Mouse (Mus musculus): ENCODE measurements around the gene Gm19668. TPM values are rescaled to one million over a fixed set of nuclear protein-coding genes. Genes with fewer than 3 reads are reported as not detected.
"Not testable (repeated sequence)": the region's sequence is repeated elsewhere in the genome, so short reads cannot be mapped to it uniquely, and the experiment has no call there.

The Gm19668 gene
- polyA plus RNA-seq, 1 experiment from 2014 or later = not detected

DNA sequence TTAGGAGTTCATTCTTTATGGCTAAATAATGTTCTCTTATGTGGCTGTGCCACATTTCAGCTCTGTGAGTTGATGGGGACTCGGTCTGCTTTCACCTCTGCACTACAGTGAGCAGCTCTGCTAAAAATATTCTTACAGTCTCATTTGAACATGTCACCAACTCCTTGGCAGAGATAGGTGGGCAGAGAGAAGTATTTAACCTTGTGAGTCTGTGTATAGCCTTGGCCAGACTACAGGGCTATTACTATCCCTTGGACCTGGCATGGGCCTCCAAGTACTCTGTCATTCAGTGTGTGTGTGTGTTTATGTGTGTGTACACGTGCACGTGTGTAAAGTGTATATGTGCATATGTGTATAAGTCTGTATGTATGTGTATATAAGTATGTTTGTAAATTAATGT lies 15.5 kb downstream of the Gm19668 start:
- not testable (repeated sequence) for H3K4me3 ChIP-seq (ENCODE audit: low read length); H3K27me3 ChIP-seq (replicated peaks; ENCODE audit: control insufficient read depth, insufficient read depth, low read length); H3K9me3 ChIP-seq (ENCODE audit: control insufficient read depth, low read length); H3K4me1 ChIP-seq (ENCODE audit: control insufficient read depth, insufficient read depth, low read length); H3K27ac ChIP-seq (ENCODE audit: low read length); H3K9ac ChIP-seq (ENCODE audit: low read depth, low read length); H3K4me2 ChIP-seq (ENCODE audit: low read depth, low read length); ATAC-seq; H3K36me3 ChIP-seq (ENCODE audit: control insufficient read depth, insufficient read depth, low read length)
- 94% methylated on average over 1 of the region's 3 CpGs for WGBS

- whole genome bisulfite sequencing = 88% methylated on average over 1 of the region's 1 CpGs
- ATAC-seq = not testable (repeated sequence)
Measured at GRCm38 (mm10) chr10:77782442-77782841, 16.5 kb downstream of the Gm19668 start, which contains the start of gene Gm3250. Gene Gm3250 (minus strand): TSS chr10:77782542.

DNA sequence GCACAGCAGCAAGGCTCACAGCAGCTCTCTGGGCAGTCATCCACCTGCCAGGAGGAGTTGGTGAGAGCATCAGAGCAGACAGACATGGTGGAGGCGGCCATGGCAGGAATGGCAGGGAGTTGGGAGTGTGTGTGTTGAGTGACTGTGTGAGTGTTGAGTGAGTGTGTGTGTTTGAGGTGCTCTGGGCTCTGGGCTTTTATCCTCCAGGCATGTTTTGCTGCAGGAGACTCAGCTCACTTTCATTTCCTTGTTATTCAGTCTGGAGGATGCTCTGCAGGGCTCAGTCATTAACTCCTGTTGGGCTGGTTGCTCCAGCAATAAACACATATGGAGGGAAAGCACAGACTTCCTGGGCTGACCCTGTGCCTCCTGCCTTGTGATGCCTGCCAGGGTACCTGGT lies 22.1 kb downstream of the Gm19668 start, which contains the start of gene Gm7138:
Gm7138 (minus strand) TSS at position 101 of the 400 bp plus-strand sequence.
- H3K4me3 ChIP-seq (ENCODE audit: low read length); H3K4me1 ChIP-seq (ENCODE audit: control insufficient read depth, insufficient read depth, low read length): not testable (repeated sequence)
- WGBS = 50% methylated on average over 1 of the region's 1 CpGs

More at GRCm38 (mm10) chr10:77782442-77782841, 16.5 kb downstream of the Gm19668 start, which contains the start of gene Gm3250:
- not testable (repeated sequence) for H3K27ac ChIP-seq (ENCODE audit: low read length); H3K27me3 ChIP-seq (replicated peaks; ENCODE audit: control insufficient read depth, insufficient read depth, low read length); H3K9ac ChIP-seq (ENCODE audit: low read depth, low read length); H3K4me2 ChIP-seq (ENCODE audit: low read depth, low read length); H3K4me3 ChIP-seq (ENCODE audit: low read length); H3K36me3 ChIP-seq (ENCODE audit: control insufficient read depth, insufficient read depth, low read length); H3K4me1 ChIP-seq (ENCODE audit: control insufficient read depth, insufficient read depth, low read length); H3K9me3 ChIP-seq (ENCODE audit: control insufficient read depth, low read length)

GRCm38 (mm10) chr10:77772142-77772541 lies 26.8 kb downstream of the Gm19668 start:
- not testable (repeated sequence) for H3K27ac ChIP-seq (ENCODE audit: low read length); H3K9me3 ChIP-seq (ENCODE audit: control insufficient read depth, low read length); H3K4me2 ChIP-seq (ENCODE audit: low read depth, low read length); H3K9ac ChIP-seq (ENCODE audit: low read depth, low read length); H3K4me3 ChIP-seq (ENCODE audit: low read length); H3K4me1 ChIP-seq (ENCODE audit: control insufficient read depth, insufficient read depth, low read length); H3K36me3 ChIP-seq (ENCODE audit: control insufficient read depth, insufficient read depth, low read length); H3K27me3 ChIP-seq (replicated peaks; ENCODE audit: control insufficient read depth, insufficient read depth, low read length); ATAC-seq
- WGBS = 80% methylated on average over 1 of the region's 3 CpGs

More for the DNA sequence above, 22.1 kb downstream of the Gm19668 start, which contains the start of gene Gm7138:
- H3K36me3 ChIP-seq (ENCODE audit: control insufficient read depth, insufficient read depth, low read length); H3K27ac ChIP-seq (ENCODE audit: low read length); ATAC-seq; H3K27me3 ChIP-seq (replicated peaks; ENCODE audit: control insufficient read depth, insufficient read depth, low read length); H3K9ac ChIP-seq (ENCODE audit: low read depth, low read length); H3K9me3 ChIP-seq (ENCODE audit: control insufficient read depth, low read length); H3K4me2 ChIP-seq (ENCODE audit: low read depth, low read length): not testable (repeated sequence)

GRCm38 (mm10) chr10:77771225-77771624 lies 27.7 kb downstream of the Gm19668 start, which contains the start of gene Gm3238:
Gene Gm3238 (minus strand): TSS chr10:77771325.
- H3K9me3 ChIP-seq (ENCODE audit: control insufficient read depth, low read length); H3K27ac ChIP-seq (ENCODE audit: low read length); ATAC-seq; H3K36me3 ChIP-seq (ENCODE audit: control insufficient read depth, insufficient read depth, low read length); H3K27me3 ChIP-seq (replicated peaks; ENCODE audit: control insufficient read depth, insufficient read depth, low read length); H3K9ac ChIP-seq (ENCODE audit: low read depth, low read length); H3K4me2 ChIP-seq (ENCODE audit: low read depth, low read length); H3K4me3 ChIP-seq (ENCODE audit: low read length); H3K4me1 ChIP-seq (ENCODE audit: control insufficient read depth, insufficient read depth, low read length): not testable (repeated sequence)
- no CpG with 5 or more reads among the region's 1 CpGs for WGBS

GRCm38 (mm10) chr10:77769727-77770126 lies 29.2 kb downstream of the Gm19668 start:
- Histone ChIP-seq H3K4me3 (ENCODE audit: low read length) (no peak overlapping the region), H3K9ac (ENCODE audit: low read depth, low read length) (no peak overlapping the region), H3K9me3 (ENCODE audit: control insufficient read depth, low read length) (no peaks in the 10 kb centered on the region), H3K4me1 (ENCODE audit: control insufficient read depth, insufficient read depth, low read length) (no peaks in the 10 kb centered on the region), H3K4me2 (ENCODE audit: low read depth, low read length) (no peak overlapping the region), H3K36me3 (ENCODE audit: control insufficient read depth, insufficient read depth, low read length) (no peaks in the 10 kb centered on the region), H3K27me3 (replicated peaks; ENCODE audit: control insufficient read depth, insufficient read depth, low read length) (no peaks in the 10 kb centered on the region), H3K27ac (ENCODE audit: low read length) (no peak overlapping the region)
- 85% methylated on average over 1 of the region's 1 CpGs for WGBS
- no peak for ATAC-seq

GRCm38 (mm10) chr10:77759582-77759981 lies 39.4 kb downstream of the Gm19668 start, which contains the start of gene Gm3233:
Gene Gm3233 (minus strand): TSS chr10:77759682.
- H3K4me1 ChIP-seq (ENCODE audit: control insufficient read depth, insufficient read depth, low read length); H3K9me3 ChIP-seq (ENCODE audit: control insufficient read depth, low read length); H3K36me3 ChIP-seq (ENCODE audit: control insufficient read depth, insufficient read depth, low read length); H3K27ac ChIP-seq (ENCODE audit: low read length); H3K4me2 ChIP-seq (ENCODE audit: low read depth, low read length); ATAC-seq; H3K9ac ChIP-seq (ENCODE audit: low read depth, low read length); H3K27me3 ChIP-seq (replicated peaks; ENCODE audit: control insufficient read depth, insufficient read depth, low read length); H3K4me3 ChIP-seq (ENCODE audit: low read length): not testable (repeated sequence)
- no CpG with 5 or more reads among the region's 1 CpGs for WGBS

DNA sequence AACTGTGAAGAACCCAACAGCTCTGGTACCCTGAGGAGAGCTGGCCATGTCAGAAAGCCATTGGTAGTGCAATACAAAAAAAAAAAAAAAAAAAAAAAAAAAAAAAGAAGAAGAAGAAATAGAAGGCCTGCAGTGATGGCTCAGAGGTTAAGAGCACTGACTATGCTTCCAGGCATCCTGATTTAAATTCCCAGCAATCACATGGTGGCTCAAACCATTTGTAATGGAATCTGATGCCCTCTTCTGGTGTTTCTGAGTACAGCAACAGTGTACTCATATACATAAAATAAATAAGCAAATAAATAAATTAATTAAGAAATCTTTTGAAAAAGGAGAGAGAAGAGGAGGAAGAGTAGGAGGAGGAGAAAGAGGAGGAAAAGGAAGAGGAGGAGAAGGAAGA lies 45.5 kb downstream of the Gm19668 start:
- Histone ChIP-seq H3K36me3 (ENCODE audit: control insufficient read depth, insufficient read depth, low read length) (no peaks in the 10 kb centered on the region), H3K4me2 (ENCODE audit: low read depth, low read length) (no peak overlapping the region), H3K9ac (ENCODE audit: low read depth, low read length) (no peak overlapping the region), H3K27ac (ENCODE audit: low read length) (no peak overlapping the region), H3K4me1 (ENCODE audit: control insufficient read depth, insufficient read depth, low read length) (no peaks in the 10 kb centered on the region), H3K4me3 (ENCODE audit: low read length) (no peak overlapping the region), H3K9me3 (ENCODE audit: control insufficient read depth, low read length) (no peaks in the 10 kb centered on the region), H3K27me3 (replicated peaks; ENCODE audit: control insufficient read depth, insufficient read depth, low read length) (no peaks in the 10 kb centered on the region)
- ATAC-seq = no peak

DNA sequence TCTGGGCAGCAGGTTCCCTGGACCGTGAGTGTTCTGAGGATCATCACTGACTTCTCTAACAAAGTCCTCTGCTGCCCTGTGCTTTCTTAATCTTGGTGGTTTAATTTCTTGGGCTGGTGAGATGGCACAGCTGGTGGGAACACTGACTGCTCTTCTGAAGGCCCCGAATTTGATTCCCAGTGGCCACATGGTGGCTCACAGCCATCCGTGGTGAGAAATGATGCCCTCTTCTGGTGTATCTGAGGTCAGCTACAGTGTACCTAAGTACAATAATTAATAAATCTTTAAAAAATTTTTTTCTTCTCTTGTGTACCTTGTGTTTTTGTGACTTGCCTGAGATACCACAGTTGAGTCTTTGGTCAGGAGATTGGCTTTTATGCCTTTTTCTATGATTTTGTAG lies 46.6 kb downstream of the Gm19668 start:
- H3K9me3 ChIP-seq (ENCODE audit: control insufficient read depth, low read length); H3K9ac ChIP-seq (ENCODE audit: low read depth, low read length); H3K27ac ChIP-seq (ENCODE audit: low read length); H3K4me3 ChIP-seq (ENCODE audit: low read length); H3K4me2 ChIP-seq (ENCODE audit: low read depth, low read length); H3K4me1 ChIP-seq (ENCODE audit: control insufficient read depth, insufficient read depth, low read length); ATAC-seq; H3K36me3 ChIP-seq (ENCODE audit: control insufficient read depth, insufficient read depth, low read length); H3K27me3 ChIP-seq (replicated peaks; ENCODE audit: control insufficient read depth, insufficient read depth, low read length): not testable (repeated sequence)
- 56% methylated on average over 3 of the region's 3 CpGs for WGBS

GRCm38 (mm10) chr10:77751254-77751653 lies 47.7 kb downstream of the Gm19668 start, which contains the start of gene Gm9736:
Gene Gm9736 (minus strand): TSS chr10:77751354.
- not testable (repeated sequence) for H3K9ac ChIP-seq (ENCODE audit: low read depth, low read length); H3K9me3 ChIP-seq (ENCODE audit: control insufficient read depth, low read length); H3K36me3 ChIP-seq (ENCODE audit: control insufficient read depth, insufficient read depth, low read length); H3K4me1 ChIP-seq (ENCODE audit: control insufficient read depth, insufficient read depth, low read length); H3K27me3 ChIP-seq (replicated peaks; ENCODE audit: control insufficient read depth, insufficient read depth, low read length); H3K27ac ChIP-seq (ENCODE audit: low read length); H3K4me3 ChIP-seq (ENCODE audit: low read length); H3K4me2 ChIP-seq (ENCODE audit: low read depth, low read length); ATAC-seq
- 75% methylated on average over 1 of the region's 1 CpGs for WGBS
